Mouse (Mus musculus) forebrain, postnatal 0 days (tissue): Measurements from ENCODE around the gene Higd2a. TPM values are rescaled to one million over a fixed set of nuclear protein-coding genes. Genes with fewer than 3 reads are reported as not detected.

Experiments
- ATAC-seq: fragments of 200-750 bp; cut with Nextera tagmentation; 2 replicates; pipeline ENCODE4 v1.8.0; 2017; ENCODE audit warnings: mild to moderate bottlenecking, moderate library complexity
- DNase-seq: peaks from one replicate; pipeline ENCODE4 v3.0.0-alpha.2; 2015
- H3K27ac ChIP-seq: fragments of 300-500 bp; sonication (generic); 2 replicates; pipeline ENCODE4 v1.5.1; 2014; ENCODE audit warnings: low read depth, mild to moderate bottlenecking, antibody characterized with exemption, low read length, moderate library complexity, mixed read lengths
- H3K27me3 ChIP-seq: fragments of 300-500 bp; sonication (generic); 2 replicates; pipeline ENCODE4 v1.6.1; 2014; ENCODE audit warnings: mild to moderate bottlenecking, low read length, mixed read lengths; ENCODE audit not compliant: insufficient read depth
- H3K36me3 ChIP-seq: fragments of 300-500 bp; sonication (generic); 2 replicates; pipeline ENCODE4 v1.6.1; 2014; ENCODE audit warnings: mild to moderate bottlenecking, moderate library complexity; ENCODE audit not compliant: insufficient read depth
- H3K4me1 ChIP-seq: fragments of 300-500 bp; sonication (generic); 2 replicates; pipeline ENCODE4 v1.6.1; 2014; ENCODE audit warnings: antibody characterized with exemption; ENCODE audit not compliant: insufficient read depth
- H3K4me2 ChIP-seq: fragments of 300-500 bp; sonication (generic); 2 replicates; pipeline ENCODE4 v1.6.1; 2014; ENCODE audit warnings: low read depth, mild to moderate bottlenecking, moderate library complexity
- H3K4me3 ChIP-seq: fragments of 300-500 bp; sonication (generic); 2 replicates; pipeline ENCODE4 v1.5.1; 2014; ENCODE audit warnings: low read depth, low read length, mixed read lengths
- H3K9ac ChIP-seq: fragments of 300-500 bp; sonication (generic); 2 replicates; pipeline ENCODE4 v1.6.1; 2014; ENCODE audit warnings: mild to moderate bottlenecking
- H3K9me3 ChIP-seq: fragments of 300-500 bp; sonication (generic); 2 replicates; pipeline ENCODE4 v1.6.1; 2016; ENCODE audit warnings: low read length
- CTCF ChIP-seq: sonication (generic); IDR thresholded peaks from 2 replicates; pipeline ENCODE4 v1.5.1; 2016; ENCODE audit warnings: antibody characterized with exemption, control low read depth, low read depth
- WGBS: fragments of 180-500 bp; shearing (Covaris S2); extraction: QIAGEN DNeasy Blood & Tissue Kit; methylation state at CpG from one replicate; pipeline ENCODE4 v1.1.7; 2014; 5-methylcytosine and 5-hydroxymethylcytosine counted together
- polyA plus RNA-seq: library from polyadenylated mRNA; unstranded; fragments of >200 nt; fragmentation: Nextera tagmentation; extraction: Ambion mirVana; gene quantifications from 2 replicates; pipeline ENCODE4 v1.2.1, GENCODE M21; 2015
- total RNA-seq: library from RNA; depleted of rRNA; stranded (reverse); fragments of >200 nt; gene quantifications from 2 replicates; pipeline ENCODE4 v1.2.3, GENCODE M21; 2014

The Higd2a gene
- total and polyA plus RNA-seq, 2 experiments from 2014 or later: 110 to 326 TPM

- ATAC-seq (no peak), DNase-seq (no peak)
- H3K27ac ChIP-seq: no peak overlapping the region
- no peaks in the 10 kb centered on the region for H3K4me1 ChIP-seq
- H3K4me3 ChIP-seq: no peak overlapping the region
- 36% methylated on average over 10 of the region's 10 CpGs for WGBS
- H3K27me3 ChIP-seq: no peaks in the 10 kb centered on the region
- peaks cover 71% of the 10 kb centered on the region for H3K36me3 ChIP-seq
- H3K4me2 ChIP-seq: no peak overlapping the region
- H3K9me3 ChIP-seq: no peaks in the 10 kb centered on the region
- no peak overlapping the region for H3K9ac ChIP-seq
- TF ChIP-seq CTCF: no peak
Observed at GRCm38 (mm10) chr13:54582126-54582525, 7.9 kb upstream of the Higd2a start.

GRCm38 (mm10) chr13:54582860-54583259, 7.1 kb upstream of the Higd2a start:
- Histone ChIP-seq H3K4me2 (no peak overlapping the region), H3K9ac (no peak overlapping the region), H3K27me3 (no peaks in the 10 kb centered on the region), H3K27ac (no peak overlapping the region), H3K4me3 (no peak overlapping the region), H3K9me3 (no peaks in the 10 kb centered on the region), H3K36me3 (peaks cover 74% of the 10 kb centered on the region), H3K4me1 (no peaks in the 10 kb centered on the region)
- TF ChIP-seq CTCF: no peak
- no peak for ATAC-seq
- 91% methylated on average over 5 of the region's 5 CpGs for WGBS
- no peak for DNase-seq

- H3K9ac ChIP-seq: no peak overlapping the region
- H3K27me3 ChIP-seq: no peaks in the 10 kb centered on the region
- TF ChIP-seq CTCF: no peak
- no peak overlapping the region for H3K27ac ChIP-seq
- H3K9me3 ChIP-seq: no peaks in the 10 kb centered on the region
- peaks cover 55% of the 10 kb centered on the region for H3K36me3 ChIP-seq
- ATAC-seq (no peak), DNase-seq (no peak)
- H3K4me2 ChIP-seq: no peak overlapping the region
- no peak overlapping the region for H3K4me3 ChIP-seq
- 93% methylated on average over 11 of the region's 11 CpGs for WGBS
- 0 out of 2 replicates have a peak, but pooled peaks cover 4% of the 10 kb centered on the region for H3K4me1 ChIP-seq
Observed at GRCm38 (mm10) chr13:54585831-54586230, 4.2 kb upstream of the Higd2a start.

DNA sequence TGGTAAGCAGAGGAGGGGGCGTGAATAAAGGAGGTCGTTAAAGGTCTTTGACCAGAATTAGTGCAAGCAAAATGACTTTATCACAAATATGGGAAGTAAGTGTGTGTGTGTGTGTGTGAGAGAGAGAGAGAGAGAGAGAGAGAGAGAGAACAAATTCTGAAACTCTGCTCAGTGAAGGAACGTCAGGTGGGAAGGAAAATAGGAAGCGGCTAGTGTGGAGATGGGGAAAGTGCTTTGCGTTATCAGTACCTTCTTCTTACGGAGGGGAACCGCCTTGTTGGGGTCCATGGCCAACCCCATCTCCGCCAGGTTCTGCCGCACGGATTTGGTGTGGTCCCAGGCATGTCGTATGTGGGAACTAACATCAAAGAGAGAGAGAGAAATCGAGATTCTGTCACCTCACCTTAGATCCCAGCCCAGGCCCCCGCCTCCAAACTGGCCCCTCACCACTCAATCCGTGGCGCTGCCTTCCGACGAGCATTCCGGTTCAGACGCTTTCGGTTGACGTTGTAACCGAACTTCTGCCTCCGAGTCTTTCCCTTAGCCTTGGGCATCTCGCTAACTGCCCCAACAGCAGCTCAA, 502 bp upstream of the Higd2a start:
- WGBS: 2% methylated on average over 24 of the region's 24 CpGs
- no peaks in the 10 kb centered on the region for H3K27me3 ChIP-seq
- no peak for TF ChIP-seq CTCF
- peak overlapping the region; percentile 79 for H3K9ac ChIP-seq
- H3K9me3 ChIP-seq: no peaks in the 10 kb centered on the region
- DNase-seq: no peak
- ATAC-seq: peak; percentile 5
- H3K4me3 ChIP-seq: peak overlapping the region; percentile 62
- peak overlapping the region; percentile 90; the same call in 1 of the 2 replicates for H3K27ac ChIP-seq
- H3K4me1 ChIP-seq: peaks cover 9% of the 10 kb centered on the region; the same call in 1 of the 2 replicates
- H3K4me2 ChIP-seq: peak overlapping the region; percentile 74
- H3K36me3 ChIP-seq: peaks cover 34% of the 10 kb centered on the region

DNA sequence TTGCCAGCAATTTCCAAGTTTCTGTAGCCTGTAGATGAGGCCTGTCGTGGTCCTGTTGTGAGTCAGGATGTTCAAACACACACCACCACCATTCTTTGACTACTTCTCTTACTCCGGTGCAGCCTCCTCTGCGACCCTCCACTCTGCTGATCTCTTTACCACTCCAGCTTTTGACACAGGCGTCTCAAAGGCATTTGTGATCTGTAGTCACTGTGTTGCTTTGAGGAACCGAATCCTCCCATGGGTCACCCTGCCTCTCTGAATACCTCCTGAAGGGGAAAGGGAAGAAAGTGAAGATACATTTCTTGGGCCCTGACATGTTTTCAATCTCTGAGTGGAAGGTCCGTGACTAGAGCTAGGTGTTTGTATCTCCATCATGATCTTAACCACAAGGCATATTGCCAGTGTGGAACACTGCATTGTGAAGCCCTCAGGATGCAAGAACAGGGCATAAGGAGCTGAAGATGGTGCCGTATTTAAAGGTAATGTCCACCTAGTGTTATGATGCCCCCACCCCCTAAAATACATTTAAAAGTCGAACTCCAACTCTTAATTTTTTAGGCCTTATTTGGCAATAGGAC, 1.9 kb downstream of the Higd2a start:
- Histone ChIP-seq H3K36me3 (peaks cover 38% of the 10 kb centered on the region), H3K4me2 (peak overlapping the region; percentile 74), H3K9me3 (no peaks in the 10 kb centered on the region), H3K4me1 (peaks cover 9% of the 10 kb centered on the region; the same call in 1 of the 2 replicates), H3K27ac (no peak overlapping the region), H3K27me3 (no peaks in the 10 kb centered on the region), H3K4me3 (no peak overlapping the region), H3K9ac (no peak overlapping the region)
- DNase-seq (no peak), ATAC-seq (no peak)
- 95% methylated on average over 8 of the region's 8 CpGs for WGBS
- TF ChIP-seq CTCF: no peak

DNA sequence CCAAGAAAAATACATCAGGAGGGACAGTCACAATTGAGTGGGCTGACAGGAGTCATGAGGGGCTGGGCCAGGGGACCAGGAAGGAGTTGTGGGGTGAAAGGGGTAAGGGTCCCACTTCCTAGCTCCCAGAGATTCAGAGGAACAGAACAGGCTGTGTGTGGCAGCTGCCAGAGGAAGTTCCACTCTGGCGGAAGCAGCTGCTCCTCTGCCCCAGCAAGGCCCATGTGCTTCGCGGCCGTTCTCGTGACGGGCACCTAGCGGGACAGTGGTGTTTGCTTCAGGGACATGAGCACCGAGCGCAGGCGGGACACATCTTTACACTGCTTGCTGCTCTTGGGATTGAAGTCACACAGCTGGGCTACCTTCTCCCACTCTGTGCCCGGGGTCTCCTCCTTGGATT, 3.6 kb downstream of the Higd2a start:
- no peak for DNase-seq
- no peak overlapping the region for H3K27ac ChIP-seq
- H3K27me3 ChIP-seq: no peaks in the 10 kb centered on the region
- H3K4me3 ChIP-seq: no peak overlapping the region
- H3K9me3 ChIP-seq: no peaks in the 10 kb centered on the region
- no peak overlapping the region for H3K9ac ChIP-seq
- H3K4me2 ChIP-seq: no peak overlapping the region
- WGBS: 86% methylated on average over 11 of the region's 11 CpGs
- H3K4me1 ChIP-seq: peaks cover 8% of the 10 kb centered on the region; the same call in 1 of the 2 replicates
- TF ChIP-seq CTCF: no peak
- peaks cover 50% of the 10 kb centered on the region for H3K36me3 ChIP-seq
- ATAC-seq: no peak

GRCm38 (mm10) chr13:54596107-54596690, 6.2 kb downstream of the Higd2a start:
- no peak overlapping the region for H3K27ac ChIP-seq
- no peaks in the 10 kb centered on the region for H3K9me3 ChIP-seq
- no peaks in the 10 kb centered on the region for H3K27me3 ChIP-seq
- 78% methylated on average over 8 of the region's 8 CpGs for WGBS
- H3K4me3 ChIP-seq: no peak overlapping the region
- H3K36me3 ChIP-seq: peaks cover 54% of the 10 kb centered on the region
- no peak for ATAC-seq
- no peak overlapping the region for H3K9ac ChIP-seq
- no peak for DNase-seq
- no peak for TF ChIP-seq CTCF
- no peak overlapping the region for H3K4me2 ChIP-seq
- peaks cover 5% of the 10 kb centered on the region; the same call in 1 of the 2 replicates for H3K4me1 ChIP-seq
